Mouse (Mus musculus) hindbrain, postnatal 0 days (tissue): Measurements from ENCODE around the gene Arpc1b. TPM values are rescaled to one million over a fixed set of nuclear protein-coding genes. Genes with fewer than 3 reads are reported as not detected.
"Not testable (repeated sequence)": the region's sequence is repeated elsewhere in the genome, so short reads cannot be mapped to it uniquely, and the experiment has no call there.

Experiments
- ATAC-seq: fragments of 200-750 bp; cut with Nextera tagmentation; 2 replicates; pipeline ENCODE4 v1.8.0; 2017; ENCODE audit warnings: mild to moderate bottlenecking, moderate TSS enrichment, moderate library complexity
- DNase-seq: peaks from one replicate; pipeline ENCODE4 v3.0.0-alpha.2; 2015; ENCODE audit warnings: low spot score
- H3K27ac ChIP-seq: fragments of 300-500 bp; sonication (generic); 2 replicates; pipeline ENCODE4 v1.5.1; 2014; ENCODE audit warnings: mild to moderate bottlenecking
- H3K27me3 ChIP-seq: fragments of 300-500 bp; sonication (generic); 2 replicates; pipeline ENCODE4 v1.6.1; 2014; ENCODE audit warnings: low read length, mixed read lengths; ENCODE audit not compliant: insufficient read depth
- H3K36me3 ChIP-seq: fragments of 300-500 bp; sonication (generic); 2 replicates; pipeline ENCODE4 v1.6.1; 2014; ENCODE audit warnings: low read length, mixed read lengths; ENCODE audit not compliant: insufficient read depth
- H3K4me1 ChIP-seq: fragments of 300-500 bp; sonication (generic); 2 replicates; pipeline ENCODE4 v1.6.1; 2014; ENCODE audit warnings: antibody characterized with exemption, low read length, mixed read lengths; ENCODE audit not compliant: insufficient read depth
- H3K4me2 ChIP-seq: fragments of 300-500 bp; sonication (generic); 2 replicates; pipeline ENCODE4 v1.6.1; 2014; ENCODE audit warnings: low read depth, mild to moderate bottlenecking, low read length, moderate library complexity, mixed read lengths
- H3K4me3 ChIP-seq: fragments of 300-500 bp; sonication (generic); 2 replicates; pipeline ENCODE4 v1.5.1; 2014; ENCODE audit warnings: low read length
- H3K9ac ChIP-seq: fragments of 300-500 bp; sonication (generic); replicated peaks from 2 replicates; pipeline ENCODE4 v1.6.1; 2014; ENCODE audit warnings: mild to moderate bottlenecking, low read length, moderate library complexity, mixed read lengths
- H3K9me3 ChIP-seq: fragments of 300-500 bp; sonication (generic); 2 replicates; pipeline ENCODE4 v1.6.1; 2016; ENCODE audit warnings: low read length, mixed read lengths
- CTCF ChIP-seq: IDR thresholded peaks from 2 replicates; pipeline ENCODE4 v1.5.1; 2016; ENCODE audit warnings: antibody characterized with exemption, control low read depth, low read depth
- WGBS: fragments of 180-500 bp; shearing (Covaris S2); extraction: QIAGEN DNeasy Blood & Tissue Kit; methylation state at CpG from one replicate; pipeline ENCODE4 v1.1.7; 2014; 5-methylcytosine and 5-hydroxymethylcytosine counted together
- polyA plus RNA-seq: library from polyadenylated mRNA; unstranded; fragments of >200 nt; fragmentation: Nextera tagmentation; extraction: Ambion mirVana; gene quantifications from 2 replicates; pipeline ENCODE4 v1.2.1, GENCODE M21; 2015
- total RNA-seq: library from RNA; depleted of rRNA; stranded (reverse); fragments of >200 nt; gene quantifications from 2 replicates; pipeline ENCODE4 v1.2.3, GENCODE M21; 2014

Gene Arpc1b
- total and polyA plus RNA-seq, 2 experiments from 2014 or later, result 53.3 to 73.6 TPM

DNA sequence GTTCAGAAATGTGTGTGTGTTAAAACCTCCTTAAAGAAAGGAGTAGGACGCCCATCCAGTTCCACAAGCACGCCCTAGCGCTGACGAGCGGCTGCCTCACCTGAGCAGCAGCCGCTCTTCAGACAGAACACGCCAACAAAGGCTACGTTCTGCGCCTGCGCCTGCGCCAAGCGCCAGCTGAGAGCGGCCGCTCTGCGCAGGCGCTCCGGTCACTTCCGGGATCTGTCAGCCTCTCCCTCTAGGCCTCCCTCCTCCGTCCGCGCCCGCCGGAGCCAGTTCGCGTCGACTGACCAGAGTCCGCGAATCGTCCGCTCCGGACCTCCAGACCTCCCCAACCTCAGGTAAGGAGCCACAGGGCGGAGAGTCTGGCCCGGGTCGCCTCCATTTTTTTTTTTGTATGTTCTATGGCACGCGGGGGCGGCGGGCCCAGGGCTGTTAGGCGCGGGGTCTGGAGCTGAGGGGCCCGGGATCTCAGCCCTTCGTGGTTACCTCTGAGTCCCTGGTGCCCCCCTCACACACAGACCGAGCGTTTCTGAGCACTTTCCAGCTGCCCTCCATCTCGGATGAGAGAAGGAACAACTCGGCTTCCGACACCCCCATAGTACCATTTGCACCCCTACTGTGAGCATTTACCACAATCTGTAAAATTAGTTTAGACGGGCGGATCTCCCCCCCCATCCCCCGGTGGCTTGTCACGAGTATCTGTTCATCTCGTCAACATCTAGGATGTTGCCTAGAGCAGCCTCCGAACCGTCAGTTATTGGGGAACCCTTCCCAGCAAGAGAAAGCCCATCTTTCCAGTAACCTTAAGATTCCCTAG is 30.2 kb upstream of the Arpc1b start, which contains the start of the genes Arpc1a and Kpna7:
Gene Arpc1a, plus strand, starts transcription at position 199 of the 820 bp plus-strand sequence.
Gene Kpna7, minus strand, starts transcription at position 399 of the 820 bp plus-strand sequence.
- H3K9ac ChIP-seq, result peak within 1 kb of the TSS; percentile 95
- H3K9me3 ChIP-seq, result no peaks in the 10 kb centered on the region
- H3K4me3 ChIP-seq, result peak within 1 kb of the TSS; percentile 88
- H3K27ac ChIP-seq, result peak within 1 kb of the TSS; percentile 80
- ATAC-seq (peak; percentile 97), DNase-seq (peak; percentile 98)
- TF ChIP-seq CTCF, result 0 out of 2 replicates have a peak, but pooled peaks have one; percentile 9
- peak within 1 kb of the TSS; percentile 92 for H3K4me2 ChIP-seq
- under 1% methylated on average over 53 of the region's 54 CpGs for WGBS
- H3K36me3 ChIP-seq, result no peaks in the 10 kb centered on the region
- no peaks in the 10 kb centered on the region for H3K27me3 ChIP-seq
- peaks cover 4% of the 10 kb centered on the region; the same call in 1 of the 2 replicates for H3K4me1 ChIP-seq

DNA sequence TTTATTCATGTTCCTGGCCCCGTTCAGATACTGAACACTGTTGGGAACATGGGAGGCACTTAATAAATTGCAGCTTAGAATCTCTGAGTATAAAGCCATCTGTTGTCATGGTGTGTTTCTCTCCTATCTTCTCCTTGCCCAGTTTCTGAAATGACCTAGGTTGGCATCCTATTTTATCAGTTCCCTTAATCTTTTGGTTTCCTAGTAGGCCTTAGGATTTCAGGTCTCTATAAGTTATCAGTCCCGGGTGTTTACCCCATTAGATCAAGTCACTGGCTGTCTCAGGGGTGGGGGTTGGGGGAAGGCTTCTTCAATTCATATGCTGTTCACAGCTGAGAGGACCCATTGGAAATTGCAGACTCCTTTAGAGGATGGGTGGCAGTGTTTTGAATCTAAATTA is 29.2 kb upstream of the Arpc1b start:
- no peak for TF ChIP-seq CTCF
- no peak for DNase-seq
- no peaks in the 10 kb centered on the region for H3K27me3 ChIP-seq
- 70% methylated on average over 2 of the region's 2 CpGs for WGBS
- H3K9me3 ChIP-seq, result no peaks in the 10 kb centered on the region
- peaks cover 4% of the 10 kb centered on the region; the same call in 1 of the 2 replicates for H3K4me1 ChIP-seq
- H3K4me2 ChIP-seq, result peak overlapping the region; percentile 92
- peak overlapping the region; percentile 88 for H3K4me3 ChIP-seq
- no peak for ATAC-seq
- no peaks in the 10 kb centered on the region for H3K36me3 ChIP-seq
- H3K9ac ChIP-seq, result peak overlapping the region; percentile 95; the same call in 1 of the 2 replicates
- H3K27ac ChIP-seq, result no peak overlapping the region

DNA sequence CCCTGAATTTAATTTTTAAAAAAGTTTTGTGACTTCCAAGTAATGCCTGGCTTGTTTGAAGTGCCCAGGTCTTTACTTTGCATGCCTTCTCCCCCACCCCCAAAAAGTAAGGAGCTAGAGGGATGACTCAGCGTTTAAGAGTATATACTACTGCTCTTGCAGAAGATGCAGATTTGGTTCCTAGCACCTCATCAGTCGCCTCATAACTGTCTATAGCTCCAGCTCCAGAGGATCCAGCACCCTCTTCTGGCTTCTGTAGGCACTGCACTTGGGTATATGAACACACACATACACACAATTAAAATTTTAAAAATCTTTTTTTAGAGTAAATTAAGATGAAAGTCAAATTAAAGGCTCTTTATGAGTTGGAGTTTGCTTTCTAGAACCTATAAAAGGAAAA is 25.8 kb upstream of the Arpc1b start:
- Histone ChIP-seq H3K4me1 (peaks cover 4% of the 10 kb centered on the region; the same call in 1 of the 2 replicates), H3K4me3 (no peak overlapping the region), H3K4me2 (no peak overlapping the region), H3K9me3 (no peaks in the 10 kb centered on the region), H3K27me3 (no peaks in the 10 kb centered on the region), H3K27ac (no peak overlapping the region), H3K36me3 (peaks cover 12% of the 10 kb centered on the region), H3K9ac (no peak overlapping the region)
- TF ChIP-seq CTCF, result no peak
- WGBS, result 95% methylated on average over 2 of the region's 2 CpGs
- DNase-seq (no peak), ATAC-seq (no peak)

DNA sequence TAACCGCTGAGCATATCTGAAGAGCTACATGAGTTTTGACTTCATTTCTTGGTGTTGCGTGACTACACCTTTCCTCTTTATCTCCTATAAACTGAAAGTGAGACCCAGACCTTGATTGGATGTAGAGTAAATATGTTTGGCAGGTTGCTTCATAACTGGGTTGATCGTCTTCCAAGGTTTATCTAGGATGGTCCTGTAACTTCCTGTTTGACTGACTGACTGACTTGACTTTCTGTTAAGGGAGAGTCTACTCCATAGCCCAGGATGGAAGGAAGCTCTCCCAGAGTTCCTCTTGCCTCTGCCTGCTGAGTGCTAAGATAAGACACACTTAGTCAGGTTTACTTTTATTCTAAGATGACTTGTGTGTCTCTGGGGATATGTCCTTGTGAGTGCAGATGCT is 24.1 kb upstream of the Arpc1b start:
- Histone ChIP-seq H3K9me3 (no peaks in the 10 kb centered on the region), H3K27ac (no peak overlapping the region), H3K4me1 (no peaks in the 10 kb centered on the region), H3K4me2 (no peak overlapping the region), H3K27me3 (no peaks in the 10 kb centered on the region), H3K4me3 (no peak overlapping the region), H3K9ac (no peak overlapping the region), H3K36me3 (peaks cover 26% of the 10 kb centered on the region)
- TF ChIP-seq CTCF, result no peak
- no peak for ATAC-seq
- no peak for DNase-seq
- WGBS, result 96% methylated on average over 3 of the region's 3 CpGs

DNA sequence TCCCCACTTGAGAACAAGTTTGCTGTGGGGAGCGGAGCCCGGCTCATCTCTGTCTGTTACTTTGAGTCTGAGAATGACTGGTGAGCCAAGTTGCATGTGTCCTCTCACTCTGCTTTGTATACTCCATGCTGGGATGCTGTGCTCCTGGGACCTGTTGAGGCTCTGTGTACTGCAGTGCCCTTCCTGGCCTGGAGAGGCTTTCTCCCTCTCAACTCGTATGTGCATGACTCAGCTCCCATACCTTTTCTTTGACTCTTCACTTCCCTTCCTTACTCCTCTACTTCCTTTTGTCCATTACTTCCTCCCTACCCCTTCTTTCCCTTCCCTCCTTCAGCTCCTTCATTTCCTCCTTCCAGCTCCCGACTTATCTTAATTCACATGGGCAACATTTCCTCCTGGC is 17.8 kb upstream of the Arpc1b start:
- WGBS, result 88% methylated on average over 4 of the region's 4 CpGs
- no peak overlapping the region for H3K27ac ChIP-seq
- no peak overlapping the region for H3K9ac ChIP-seq
- DNase-seq (no peak), ATAC-seq (no peak)
- peaks cover 79% of the 10 kb centered on the region for H3K36me3 ChIP-seq
- no peaks in the 10 kb centered on the region for H3K9me3 ChIP-seq
- no peaks in the 10 kb centered on the region for H3K27me3 ChIP-seq
- no peak overlapping the region for H3K4me2 ChIP-seq
- TF ChIP-seq CTCF, result no peak
- no peak overlapping the region for H3K4me3 ChIP-seq
- H3K4me1 ChIP-seq, result no peaks in the 10 kb centered on the region

DNA sequence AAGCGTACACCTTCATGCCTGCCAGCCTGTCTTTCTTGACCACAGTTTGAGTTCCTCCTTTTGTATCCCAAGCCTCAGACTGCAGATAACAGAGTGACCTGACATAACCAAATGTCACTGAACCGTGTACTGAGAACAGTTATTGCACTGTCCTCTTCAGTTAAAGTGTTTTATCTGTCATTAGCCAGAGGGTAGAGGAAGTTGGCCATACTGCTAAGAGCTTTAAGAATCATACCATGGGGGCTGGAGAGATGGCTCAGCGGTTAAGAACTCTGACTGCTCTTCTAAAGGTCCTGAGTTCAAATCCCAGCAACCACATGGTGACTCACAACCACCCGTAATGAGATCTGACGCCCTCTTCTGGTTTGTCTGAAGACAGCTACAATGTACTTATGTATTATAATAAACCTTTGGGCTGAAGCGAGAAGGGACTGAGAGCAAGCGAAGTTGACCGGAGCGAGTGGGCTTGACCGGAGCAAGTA is 15.6 kb upstream of the Arpc1b start:
- Histone ChIP-seq H3K9ac (no peak overlapping the region), H3K4me1 (no peaks in the 10 kb centered on the region), H3K9me3 (no peaks in the 10 kb centered on the region), H3K27ac (no peak overlapping the region), H3K27me3 (no peaks in the 10 kb centered on the region), H3K4me3 (no peak overlapping the region), H3K36me3 (peaks cover 77% of the 10 kb centered on the region), H3K4me2 (no peak overlapping the region)
- WGBS, result 94% methylated on average over 10 of the region's 10 CpGs
- no peak for DNase-seq
- no peak for ATAC-seq
- peak; percentile 6; the same call in 1 of the 2 replicates for TF ChIP-seq CTCF

DNA sequence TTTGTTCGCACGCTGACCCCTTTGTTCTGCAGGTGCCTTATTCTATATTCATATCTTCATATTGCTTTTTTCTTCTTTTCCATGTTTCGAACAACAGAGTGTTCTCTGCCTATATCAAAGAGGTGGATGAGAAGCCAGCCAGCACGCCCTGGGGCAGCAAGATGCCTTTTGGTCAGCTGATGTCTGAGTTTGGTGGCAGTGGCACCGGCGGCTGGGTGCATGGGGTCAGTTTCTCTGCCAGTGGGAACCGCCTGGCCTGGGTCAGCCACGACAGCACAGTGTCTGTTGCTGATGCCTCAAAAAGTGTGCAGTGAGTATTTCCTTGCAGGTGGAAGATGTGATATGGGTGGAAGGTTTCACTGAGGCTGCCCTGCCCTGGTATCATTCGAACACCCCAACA is 13.1 kb upstream of the Arpc1b start:
- 96% methylated on average over 9 of the region's 9 CpGs for WGBS

DNA sequence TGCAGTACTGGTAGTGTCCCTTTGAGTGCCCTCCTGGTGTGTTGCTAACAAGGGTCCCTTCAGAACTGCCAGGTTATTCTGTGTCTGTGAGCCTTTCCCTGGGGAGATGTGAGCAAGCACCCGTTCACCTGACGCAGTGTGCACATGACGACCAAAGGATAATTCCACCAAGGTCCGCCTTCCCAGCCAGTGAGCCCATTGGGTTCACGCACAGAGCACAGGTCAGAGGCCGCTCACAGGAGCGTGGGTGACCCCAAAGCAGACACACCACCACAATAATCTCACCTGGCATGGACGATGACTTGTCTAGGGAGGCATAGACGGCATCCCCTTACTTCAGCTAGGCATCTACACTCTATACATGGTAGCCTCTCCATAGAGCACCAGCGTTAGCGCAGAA is 12.6 kb upstream of the Arpc1b start:
- H3K4me1 ChIP-seq, ATAC-seq, H3K9me3 ChIP-seq, H3K4me2 ChIP-seq, DNase-seq, H3K9ac ChIP-seq, H3K27me3 ChIP-seq, H3K4me3 ChIP-seq, H3K27ac ChIP-seq: not testable (repeated sequence)
- 97% methylated on average over 11 of the region's 11 CpGs for WGBS
- peaks cover 78% of the 10 kb centered on the region for H3K36me3 ChIP-seq

More for the DNA sequence above, 13.1 kb upstream of the Arpc1b start:
- Histone ChIP-seq H3K9ac (no peak overlapping the region), H3K36me3 (peaks cover 78% of the 10 kb centered on the region), H3K9me3 (no peaks in the 10 kb centered on the region), H3K27ac (no peak overlapping the region), H3K27me3 (no peaks in the 10 kb centered on the region), H3K4me1 (no peaks in the 10 kb centered on the region), H3K4me2 (no peak overlapping the region), H3K4me3 (no peak overlapping the region)
- no peak for TF ChIP-seq CTCF
- no peak for DNase-seq
- no peak for ATAC-seq
